Mouse (Mus musculus): ENCODE measurements around the gene Ppil4.
"Not testable (repeated sequence)": the region's sequence is repeated elsewhere in the genome, so short reads cannot be mapped to it uniquely, and the experiment has no call there.

Gene Ppil4

DNA sequence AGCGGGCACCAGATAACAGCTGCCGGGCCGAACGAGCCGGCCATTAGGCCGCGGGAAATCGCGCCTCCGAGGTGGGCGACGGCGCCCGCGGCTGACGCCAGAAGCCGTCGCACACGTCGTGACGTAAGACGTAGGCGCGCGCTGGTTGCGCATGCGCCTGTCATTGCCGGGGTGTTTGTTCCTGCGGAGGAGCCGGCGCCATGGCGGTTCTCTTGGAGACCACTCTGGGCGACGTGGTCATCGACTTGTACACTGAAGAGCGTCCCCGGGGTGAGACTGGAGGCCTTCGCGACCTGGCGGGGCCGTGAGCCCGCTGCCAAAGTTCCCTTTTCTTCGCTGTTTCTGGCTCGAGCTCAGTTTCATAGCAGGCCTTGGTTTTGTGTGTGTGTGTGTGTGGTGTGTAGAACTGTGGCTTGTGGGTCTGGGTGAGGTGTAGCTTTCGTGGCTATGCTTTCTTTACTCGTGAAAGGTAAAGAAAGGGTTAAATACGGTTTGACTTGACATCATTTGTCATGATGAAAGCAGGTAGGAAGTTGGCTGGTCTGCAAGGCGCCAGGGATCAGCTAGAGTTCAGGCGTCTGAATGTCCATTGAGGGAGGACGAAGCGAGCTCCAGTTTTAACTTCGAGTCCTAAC, at the start of gene Ppil4, which contains the start of gene Ginm1:
TSS of gene Ppil4 (plus strand) at position 141 of the 635 bp plus-strand sequence.
TSS of gene Ginm1 (minus strand) at position 74 of the 635 bp plus-strand sequence.
- H3K9me3 ChIP-seq (ENCODE audit: low read length) = no peaks in the 10 kb centered on the region
- H3K4me1 ChIP-seq (replicated peaks; ENCODE audit: low read depth, low read length) = peaks cover 34% of the 10 kb centered on the region
- TF ChIP-seq CTCF (conservative IDR thresholded peaks at IDR 0.05; ENCODE audit: low read length) (no peak), NANOG (IDR thresholded peaks at IDR 0.05; ENCODE audit: borderline replicate concordance, low read length) (no peak), POU5F1 (IDR thresholded peaks at IDR 0.05; ENCODE audit: borderline replicate concordance, low read length) (no peak)
- no peaks in the 10 kb centered on the region for H3K27me3 ChIP-seq (ENCODE audit: insufficient read depth, low read length)
- peaks cover 52% of the 10 kb centered on the region for H3K36me3 ChIP-seq (ENCODE audit: insufficient read depth, low read length)
- H3K4me3 ChIP-seq (replicated peaks; ENCODE audit: low read length) = peak within 1 kb of the TSS; percentile 96

GRCm38 (mm10) chr10:7745528-7745927, 47.2 kb upstream of the Ppil4 start:
- not testable (repeated sequence) for H3K9me3 ChIP-seq (ENCODE audit: low read length); H3K4me1 ChIP-seq (replicated peaks; ENCODE audit: low read depth, low read length); H3K4me3 ChIP-seq (replicated peaks; ENCODE audit: low read length); H3K27me3 ChIP-seq (ENCODE audit: insufficient read depth, low read length)
- peaks cover 89% of the 10 kb centered on the region for H3K36me3 ChIP-seq (ENCODE audit: insufficient read depth, low read length)

GRCm38 (mm10) chr10:7748752-7749151, 43.9 kb upstream of the Ppil4 start:
- no peak overlapping the region for H3K4me3 ChIP-seq (replicated peaks; ENCODE audit: low read length)
- 0 out of 2 replicates have a peak, but pooled peaks cover 6% of the 10 kb centered on the region for H3K4me1 ChIP-seq (replicated peaks; ENCODE audit: low read depth, low read length)
- peaks cover 87% of the 10 kb centered on the region for H3K36me3 ChIP-seq (ENCODE audit: insufficient read depth, low read length)
- no peaks in the 10 kb centered on the region for H3K27me3 ChIP-seq (ENCODE audit: insufficient read depth, low read length)
- TF ChIP-seq NANOG (IDR thresholded peaks at IDR 0.05; ENCODE audit: borderline replicate concordance, low read length) = no peak
- no peak for TF ChIP-seq CTCF (conservative IDR thresholded peaks at IDR 0.05; ENCODE audit: low read length)
- TF ChIP-seq POU5F1 (IDR thresholded peaks at IDR 0.05; ENCODE audit: borderline replicate concordance, low read length) = no peak
- H3K9me3 ChIP-seq (ENCODE audit: low read length) = 0 out of 2 replicates have a peak, but pooled peaks cover 5% of the 10 kb centered on the region

DNA sequence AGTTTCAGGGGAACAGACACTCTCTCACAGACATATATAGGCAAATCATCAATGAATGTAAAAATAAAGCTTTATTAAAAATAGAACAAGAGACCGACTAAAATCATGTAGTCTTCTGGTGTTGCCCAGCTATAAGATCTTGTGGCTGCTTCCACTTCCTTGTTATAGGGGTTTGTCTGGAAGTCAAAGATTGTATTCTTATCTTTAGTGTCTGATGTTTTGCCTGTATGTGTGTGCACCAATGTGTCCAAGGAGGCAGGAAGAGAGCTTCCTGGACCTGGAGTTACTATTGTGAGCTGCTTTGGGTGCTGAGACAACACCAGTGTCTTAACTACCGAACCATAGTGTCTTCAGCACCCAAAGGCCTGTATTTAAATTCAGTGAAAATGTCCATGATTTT, 35.1 kb upstream of the Ppil4 start:
- TF ChIP-seq POU5F1 (IDR thresholded peaks at IDR 0.05; ENCODE audit: borderline replicate concordance, low read length) = no peak
- TF ChIP-seq CTCF (conservative IDR thresholded peaks at IDR 0.05; ENCODE audit: low read length) = no peak
- TF ChIP-seq NANOG (IDR thresholded peaks at IDR 0.05; ENCODE audit: borderline replicate concordance, low read length) = no peak
- H3K9me3 ChIP-seq (ENCODE audit: low read length) = no peaks in the 10 kb centered on the region
- H3K4me1 ChIP-seq (replicated peaks; ENCODE audit: low read depth, low read length) = no peaks in the 10 kb centered on the region
- no peaks in the 10 kb centered on the region for H3K27me3 ChIP-seq (ENCODE audit: insufficient read depth, low read length)
- H3K36me3 ChIP-seq (ENCODE audit: insufficient read depth, low read length) = peaks cover 90% of the 10 kb centered on the region
- H3K4me3 ChIP-seq (replicated peaks; ENCODE audit: low read length) = no peak overlapping the region

- Histone ChIP-seq H3K9me3 (ENCODE audit: low read length) (no peaks in the 10 kb centered on the region), H3K4me1 (replicated peaks; ENCODE audit: low read depth, low read length) (0 out of 2 replicates have a peak, but pooled peaks cover 3% of the 10 kb centered on the region), H3K27me3 (ENCODE audit: insufficient read depth, low read length) (no peaks in the 10 kb centered on the region), H3K4me3 (replicated peaks; ENCODE audit: low read length) (no peak overlapping the region), H3K36me3 (ENCODE audit: insufficient read depth, low read length) (peaks cover 77% of the 10 kb centered on the region)
- TF ChIP-seq POU5F1 (IDR thresholded peaks at IDR 0.05; ENCODE audit: borderline replicate concordance, low read length) (no peak), NANOG (IDR thresholded peaks at IDR 0.05; ENCODE audit: borderline replicate concordance, low read length) (no peak), CTCF (conservative IDR thresholded peaks at IDR 0.05; ENCODE audit: low read length) (no peak)
Observed at GRCm38 (mm10) chr10:7772346-7772745, 20.3 kb upstream of the Ppil4 start.

GRCm38 (mm10) chr10:7772769-7773168, 19.9 kb upstream of the Ppil4 start:
- Histone ChIP-seq H3K4me1 (replicated peaks; ENCODE audit: low read depth, low read length) (0 out of 2 replicates have a peak, but pooled peaks cover 3% of the 10 kb centered on the region), H3K36me3 (ENCODE audit: insufficient read depth, low read length) (peaks cover 74% of the 10 kb centered on the region), H3K9me3 (ENCODE audit: low read length) (no peaks in the 10 kb centered on the region), H3K27me3 (ENCODE audit: insufficient read depth, low read length) (no peaks in the 10 kb centered on the region), H3K4me3 (replicated peaks; ENCODE audit: low read length) (no peak overlapping the region)
- TF ChIP-seq POU5F1 (IDR thresholded peaks at IDR 0.05; ENCODE audit: borderline replicate concordance, low read length) (no peak), CTCF (conservative IDR thresholded peaks at IDR 0.05; ENCODE audit: low read length) (no peak), NANOG (IDR thresholded peaks at IDR 0.05; ENCODE audit: borderline replicate concordance, low read length) (no peak)

DNA sequence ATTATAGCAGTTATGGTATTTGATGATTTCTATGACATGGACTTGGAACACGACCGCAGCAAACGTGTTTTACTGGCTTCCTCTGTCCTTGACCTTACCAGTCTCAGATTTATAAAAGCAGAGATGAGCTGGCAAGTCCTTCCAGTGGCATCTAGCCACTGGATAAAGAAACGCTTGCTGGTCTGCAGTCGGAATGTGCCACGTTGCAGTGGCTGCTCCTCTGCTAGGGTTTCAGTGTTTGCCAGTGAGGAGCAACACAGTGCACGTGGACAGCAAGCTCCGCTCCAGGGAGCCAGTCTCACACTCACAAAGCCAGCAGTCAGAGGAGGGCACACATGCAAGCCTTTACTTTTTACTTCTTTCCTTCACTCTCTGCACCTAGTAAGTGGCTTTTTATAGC, 17.3 kb upstream of the Ppil4 start:
- peaks cover 3% of the 10 kb centered on the region; the same call in 1 of the 2 replicates for H3K4me1 ChIP-seq (replicated peaks; ENCODE audit: low read depth, low read length)
- H3K9me3 ChIP-seq (ENCODE audit: low read length) = no peaks in the 10 kb centered on the region
- TF ChIP-seq CTCF (conservative IDR thresholded peaks at IDR 0.05; ENCODE audit: low read length) (no peak), NANOG (IDR thresholded peaks at IDR 0.05; ENCODE audit: borderline replicate concordance, low read length) (no peak), POU5F1 (IDR thresholded peaks at IDR 0.05; ENCODE audit: borderline replicate concordance, low read length) (no peak)
- H3K27me3 ChIP-seq (ENCODE audit: insufficient read depth, low read length) = 0 out of 2 replicates have a peak, but pooled peaks cover 3% of the 10 kb centered on the region
- peaks cover 54% of the 10 kb centered on the region for H3K36me3 ChIP-seq (ENCODE audit: insufficient read depth, low read length)
- no peak overlapping the region for H3K4me3 ChIP-seq (replicated peaks; ENCODE audit: low read length)

DNA sequence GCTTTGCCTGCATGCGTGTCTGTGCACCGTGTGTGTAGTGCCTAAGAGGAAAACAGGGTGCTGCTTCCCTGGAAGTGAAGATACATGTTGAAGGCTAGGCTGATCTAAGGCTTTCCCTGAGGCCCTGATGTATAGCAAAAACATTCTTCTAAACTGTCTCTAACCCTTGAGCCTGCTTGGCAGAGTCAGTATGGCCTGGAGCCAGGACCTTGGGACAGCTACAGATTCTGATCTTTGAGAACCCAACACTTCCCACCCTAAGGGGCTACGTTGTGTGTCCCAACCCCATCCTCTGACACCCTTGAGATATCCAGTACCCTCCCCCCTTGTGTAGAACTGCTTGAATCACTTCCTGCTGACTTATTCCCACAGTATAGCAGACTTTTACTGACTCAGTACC, 14.3 kb upstream of the Ppil4 start:
- Histone ChIP-seq H3K9me3 (ENCODE audit: low read length) (no peaks in the 10 kb centered on the region), H3K36me3 (ENCODE audit: insufficient read depth, low read length) (peaks cover 29% of the 10 kb centered on the region), H3K4me1 (replicated peaks; ENCODE audit: low read depth, low read length) (peaks cover 8% of the 10 kb centered on the region), H3K4me3 (replicated peaks; ENCODE audit: low read length) (no peak overlapping the region), H3K27me3 (ENCODE audit: insufficient read depth, low read length) (0 out of 2 replicates have a peak, but pooled peaks cover 3% of the 10 kb centered on the region)
- no peak for TF ChIP-seq POU5F1 (IDR thresholded peaks at IDR 0.05; ENCODE audit: borderline replicate concordance, low read length)
- no peak for TF ChIP-seq CTCF (conservative IDR thresholded peaks at IDR 0.05; ENCODE audit: low read length)
- TF ChIP-seq NANOG (IDR thresholded peaks at IDR 0.05; ENCODE audit: borderline replicate concordance, low read length) = no peak

All from E14TG2a.4 (cell line).